Mouse (Mus musculus) liver, embryonic 15.5 days (tissue): ENCODE results near the gene Trp53rkb. TPM values are rescaled to one million over a fixed set of nuclear protein-coding genes. Genes with fewer than 3 reads are reported as not detected.

Experiments
- ATAC-seq: fragments of 200-750 bp; cut with Nextera tagmentation; 2 replicates; pipeline ENCODE4 v1.8.0; 2017; ENCODE audit warnings: moderate number of reproducible peaks, mild to moderate bottlenecking, moderate library complexity; ENCODE audit not compliant: insufficient read depth
- H3K27ac ChIP-seq: fragments of 300-500 bp; sonication (generic); replicated peaks from 2 replicates; pipeline ENCODE4 v1.5.1; 2015; ENCODE audit warnings: mild to moderate bottlenecking, inconsistent platforms
- H3K27me3 ChIP-seq: fragments of 300-500 bp; sonication (generic); 2 replicates; pipeline ENCODE4 v1.6.1; 2015; ENCODE audit warnings: mild to moderate bottlenecking, inconsistent platforms
- H3K36me3 ChIP-seq: fragments of 300-500 bp; sonication (generic); replicated peaks from 2 replicates; pipeline ENCODE4 v1.6.1; 2015; ENCODE audit warnings: moderate library complexity, mild to moderate bottlenecking, inconsistent platforms
- H3K4me1 ChIP-seq: fragments of 300-500 bp; sonication (generic); replicated peaks from 2 replicates; pipeline ENCODE4 v1.6.1; 2015; ENCODE audit warnings: inconsistent platforms
- H3K4me2 ChIP-seq: fragments of 300-500 bp; sonication (generic); 2 replicates; pipeline ENCODE4 v1.6.1; 2015; ENCODE audit warnings: moderate library complexity, mild to moderate bottlenecking, inconsistent platforms
- H3K4me3 ChIP-seq: fragments of 300-500 bp; sonication (generic); replicated peaks from 2 replicates; pipeline ENCODE4 v1.5.1; 2015; ENCODE audit warnings: mild to moderate bottlenecking, inconsistent platforms
- H3K9ac ChIP-seq: fragments of 300-500 bp; sonication (generic); 2 replicates; pipeline ENCODE4 v1.6.1; 2015; ENCODE audit warnings: moderate library complexity, mild to moderate bottlenecking, inconsistent platforms
- H3K9me3 ChIP-seq: fragments of 300-500 bp; sonication (generic); replicated peaks from 2 replicates; pipeline ENCODE4 v1.6.1; 2016; ENCODE audit warnings: inconsistent platforms
- WGBS: fragments of 180-500 bp; shearing (Covaris S2); methylation state at CpG from one replicate; pipeline ENCODE4 v1.1.7; 2015; ENCODE audit warnings: mixed read lengths; ENCODE audit not compliant: insufficient replicate concordance; 5-methylcytosine and 5-hydroxymethylcytosine counted together
- polyA plus RNA-seq: library from polyadenylated mRNA; unstranded; fragments of >200 nt; fragmentation: Nextera tagmentation; extraction: Ambion mirVana; gene quantifications from 2 replicates; pipeline ENCODE4 v1.2.1, GENCODE M21; 2015

Trp53rkb gene
- polyA plus RNA-seq, 1 experiment from 2014 or later: 3.1 TPM

DNA sequence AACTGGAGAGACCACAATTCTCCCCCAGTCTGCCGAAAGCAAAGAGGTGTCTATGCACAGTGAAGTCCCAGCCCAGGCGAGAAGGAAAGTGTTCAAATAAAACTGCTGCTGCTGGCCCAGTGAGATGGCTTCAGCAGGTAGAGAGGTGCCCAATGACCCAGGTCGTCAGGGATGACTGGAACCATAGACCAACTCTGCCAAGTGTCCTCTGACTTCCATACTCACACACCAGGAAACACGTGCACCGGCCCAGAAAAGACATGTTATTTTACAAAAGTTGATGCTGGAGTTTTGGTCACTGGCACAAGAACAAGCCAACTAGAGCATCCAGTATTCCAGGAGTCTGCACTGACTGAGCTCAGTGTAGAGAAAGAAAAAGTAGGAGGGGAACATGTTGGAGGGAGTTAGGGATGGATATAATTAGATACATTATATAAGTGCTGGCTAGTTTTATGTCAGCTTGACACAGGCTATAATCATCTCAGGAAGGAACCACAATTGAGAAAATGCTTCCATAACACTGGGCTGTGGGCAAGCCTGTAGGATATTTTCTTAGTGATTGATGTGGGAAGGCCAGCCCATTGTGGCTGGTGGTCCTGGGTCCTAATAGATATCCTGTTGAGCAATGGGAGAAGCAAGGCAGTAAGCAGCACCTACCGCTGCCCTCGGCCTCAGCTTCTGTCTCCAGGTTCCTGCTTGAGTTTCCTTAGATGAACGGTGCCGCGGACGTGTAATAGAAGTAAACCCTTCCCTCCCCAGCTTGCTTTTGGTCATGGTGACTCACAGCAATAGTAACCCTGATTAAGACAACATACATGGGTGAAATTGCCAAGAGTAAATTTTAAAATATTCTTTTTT is 7.5 kb downstream of the Trp53rkb start:
- H3K4me3 ChIP-seq: no peak overlapping the region
- H3K36me3 ChIP-seq: peaks cover 25% of the 10 kb centered on the region
- H3K4me1 ChIP-seq: peaks cover 6% of the 10 kb centered on the region; the same call in 1 of the 2 replicates
- no peak overlapping the region for H3K4me2 ChIP-seq
- no peak for ATAC-seq
- H3K9ac ChIP-seq: no peak overlapping the region
- H3K27me3 ChIP-seq: peaks cover 5% of the 10 kb centered on the region
- whole genome bisulfite sequencing: 47% methylated on average over 11 of the region's 11 CpGs
- H3K9me3 ChIP-seq: no peaks in the 10 kb centered on the region
- H3K27ac ChIP-seq: no peak overlapping the region

DNA sequence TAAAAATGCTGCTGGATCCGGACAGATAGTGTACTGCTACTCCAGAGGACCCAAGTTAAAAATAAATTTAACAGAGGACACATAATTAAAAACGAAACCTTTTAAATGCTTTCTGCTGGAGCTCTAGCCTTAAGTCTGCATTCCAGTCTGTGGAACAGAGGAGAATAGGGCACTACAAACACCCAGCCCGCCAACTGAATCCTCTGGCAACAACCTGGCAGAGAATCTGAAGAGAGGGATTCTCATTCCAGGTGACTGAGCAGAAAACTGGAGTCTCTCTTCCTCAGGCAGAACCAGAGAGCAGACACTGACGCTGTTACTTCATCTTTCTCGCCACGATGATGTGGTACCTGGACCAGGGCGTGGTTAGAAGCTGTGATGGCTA is 8.1 kb downstream of the Trp53rkb start:
- Histone ChIP-seq H3K27ac (no peak overlapping the region), H3K36me3 (peaks cover 25% of the 10 kb centered on the region), H3K27me3 (peaks cover 5% of the 10 kb centered on the region), H3K4me3 (no peak overlapping the region), H3K4me1 (peaks cover 11% of the 10 kb centered on the region), H3K4me2 (no peak overlapping the region), H3K9me3 (no peaks in the 10 kb centered on the region), H3K9ac (no peak overlapping the region)
- WGBS: 66% methylated on average over 7 of the region's 7 CpGs
- no peak for ATAC-seq

DNA sequence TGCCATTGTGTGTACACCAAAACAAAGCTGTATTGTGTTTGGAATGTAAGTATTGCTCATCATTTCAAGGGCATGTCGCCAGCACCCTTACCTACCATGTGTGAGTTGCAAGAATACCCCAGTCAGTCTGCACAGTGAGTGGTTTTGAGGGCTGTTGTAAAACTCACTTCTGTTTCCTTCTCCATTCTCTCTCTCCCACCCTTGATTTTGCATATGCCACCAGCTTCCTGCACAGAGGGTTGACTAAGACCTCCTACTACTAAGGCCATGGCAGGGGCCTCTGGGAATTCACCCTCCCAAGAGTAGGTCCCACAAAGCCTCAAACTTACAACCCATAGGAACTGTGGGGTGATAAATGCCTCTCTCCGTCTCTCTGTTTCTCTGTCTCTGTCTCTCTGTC is 9.1 kb downstream of the Trp53rkb start:
- ATAC-seq: no peak
- Histone ChIP-seq H3K27me3 (peaks cover 5% of the 10 kb centered on the region), H3K4me2 (no peak overlapping the region), H3K27ac (no peak overlapping the region), H3K36me3 (peaks cover 18% of the 10 kb centered on the region), H3K4me1 (peaks cover 20% of the 10 kb centered on the region), H3K9ac (no peak overlapping the region), H3K4me3 (no peak overlapping the region), H3K9me3 (no peaks in the 10 kb centered on the region)
- WGBS: 49% methylated on average over 2 of the region's 2 CpGs

DNA sequence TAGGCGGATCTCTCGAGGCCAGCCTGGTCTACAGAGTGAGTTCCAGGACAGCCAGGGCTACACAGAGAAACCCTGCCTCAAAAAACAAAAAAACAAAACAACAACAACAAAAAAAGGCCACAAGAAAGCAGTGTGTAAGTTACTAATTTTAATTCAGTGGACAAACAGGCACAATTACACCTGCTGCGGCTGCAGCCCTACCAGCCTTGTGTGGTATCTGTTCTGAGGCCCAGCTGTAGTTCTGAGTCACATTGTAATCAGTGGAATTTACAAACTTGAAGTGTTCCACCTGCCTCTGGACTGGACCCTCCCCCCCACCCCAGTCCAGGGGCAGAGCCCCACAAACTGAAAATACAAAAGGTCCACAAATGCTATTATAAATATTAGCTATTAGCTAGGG is 11.0 kb downstream of the Trp53rkb start:
- 82% methylated on average over 3 of the region's 3 CpGs for WGBS
- Histone ChIP-seq H3K4me3 (no peak overlapping the region), H3K4me1 (peaks cover 39% of the 10 kb centered on the region), H3K27me3 (peaks cover 5% of the 10 kb centered on the region), H3K9me3 (no peaks in the 10 kb centered on the region), H3K27ac (no peak overlapping the region), H3K36me3 (0 out of 2 replicates have a peak, but pooled peaks cover 3% of the 10 kb centered on the region), H3K9ac (no peak overlapping the region), H3K4me2 (no peak overlapping the region)
- ATAC-seq: no peak

DNA sequence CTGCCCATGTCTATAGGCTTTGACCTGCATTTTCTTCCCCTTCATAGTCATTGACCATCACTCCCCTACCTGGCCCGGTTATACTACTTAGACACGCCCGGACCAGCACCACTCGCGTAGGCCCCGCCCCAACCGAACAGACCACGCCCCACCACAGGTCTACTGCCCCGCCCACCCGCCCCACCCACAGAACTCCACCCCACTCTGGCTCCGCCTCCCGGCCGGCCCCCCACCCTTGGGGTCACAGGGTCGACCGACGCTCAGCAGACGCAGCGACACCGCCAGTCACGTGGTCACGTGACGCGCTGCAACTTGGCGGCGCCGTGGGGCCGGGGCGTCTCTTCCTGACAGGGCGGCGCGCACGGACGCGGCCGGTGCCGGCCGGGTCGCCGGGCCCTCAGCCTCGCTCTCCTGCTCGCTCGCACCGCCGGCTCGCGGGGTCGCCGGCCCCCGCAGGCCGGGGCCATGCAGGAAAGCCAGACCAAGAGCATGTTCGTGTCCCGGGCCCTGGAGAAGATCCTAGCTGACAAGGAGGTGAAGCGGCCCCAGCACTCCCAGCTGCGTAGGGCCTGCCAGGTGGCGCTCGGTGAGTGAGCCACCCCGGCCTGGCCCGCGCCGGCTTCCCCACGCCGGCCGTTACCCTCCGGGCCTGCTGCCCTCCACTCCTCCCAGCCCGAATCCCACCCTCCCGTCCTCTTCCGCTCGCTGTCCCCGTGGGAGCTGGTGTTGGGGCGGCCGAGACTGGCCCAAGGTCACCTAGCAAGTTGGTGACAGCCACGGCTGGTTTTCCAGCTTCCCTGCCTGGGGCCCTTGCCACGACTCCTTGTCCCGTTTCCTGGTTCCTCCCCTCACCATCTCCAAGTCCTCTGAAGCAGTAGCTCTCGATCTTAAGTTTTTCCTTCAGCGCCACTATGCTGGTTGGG is 13.2 kb downstream of the Trp53rkb start, which contains the start of gene Arfgef2:
Arfgef2 (plus strand) TSS at position 339 of the 923 bp plus-strand sequence.
- under 1% methylated on average over 76 of the region's 76 CpGs for WGBS
- peaks cover 5% of the 10 kb centered on the region for H3K27me3 ChIP-seq
- peak within 1 kb of the TSS; percentile 89 for H3K27ac ChIP-seq
- H3K4me3 ChIP-seq: peak within 1 kb of the TSS; percentile 88
- H3K4me1 ChIP-seq: peaks cover 48% of the 10 kb centered on the region
- ATAC-seq: peak; percentile 93
- H3K9me3 ChIP-seq: no peaks in the 10 kb centered on the region
- H3K36me3 ChIP-seq: no peaks in the 10 kb centered on the region
- peak within 1 kb of the TSS; percentile 93 for H3K9ac ChIP-seq
- H3K4me2 ChIP-seq: peak within 1 kb of the TSS; percentile 97

DNA sequence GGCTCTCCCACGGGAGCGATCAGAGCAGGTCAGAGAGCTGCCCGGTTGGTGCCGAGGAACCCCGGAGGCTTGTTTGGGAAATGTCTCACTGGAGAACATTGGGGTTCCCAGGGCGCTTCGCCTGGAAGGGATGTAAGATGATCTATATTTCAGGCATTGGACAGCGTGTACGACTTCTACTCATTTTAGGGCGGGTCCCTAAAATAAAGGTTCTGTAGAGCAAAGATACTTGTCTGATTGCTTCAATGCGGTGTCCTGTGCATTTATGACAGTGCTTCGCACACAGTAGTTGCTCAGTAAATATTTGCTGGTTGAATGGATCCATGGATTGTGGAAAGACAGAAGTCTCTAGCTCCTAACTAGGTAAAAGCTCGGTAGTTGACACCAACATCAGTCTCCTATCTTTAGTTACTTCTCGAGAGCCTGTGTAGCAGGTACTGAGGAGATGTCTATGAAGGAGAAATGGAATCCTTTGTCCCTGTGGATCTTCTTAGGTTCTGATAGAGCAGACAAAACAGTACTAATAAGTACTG is 13.9 kb downstream of the Trp53rkb start:
- Histone ChIP-seq H3K4me1 (peaks cover 48% of the 10 kb centered on the region), H3K27me3 (peaks cover 5% of the 10 kb centered on the region), H3K4me2 (peak overlapping the region; percentile 97), H3K4me3 (peak overlapping the region; percentile 88), H3K36me3 (no peaks in the 10 kb centered on the region), H3K9ac (peak overlapping the region; percentile 93), H3K9me3 (no peaks in the 10 kb centered on the region), H3K27ac (peak overlapping the region; percentile 89)
- ATAC-seq: peak; percentile 29
- WGBS: 6% methylated on average over 14 of the region's 14 CpGs

DNA sequence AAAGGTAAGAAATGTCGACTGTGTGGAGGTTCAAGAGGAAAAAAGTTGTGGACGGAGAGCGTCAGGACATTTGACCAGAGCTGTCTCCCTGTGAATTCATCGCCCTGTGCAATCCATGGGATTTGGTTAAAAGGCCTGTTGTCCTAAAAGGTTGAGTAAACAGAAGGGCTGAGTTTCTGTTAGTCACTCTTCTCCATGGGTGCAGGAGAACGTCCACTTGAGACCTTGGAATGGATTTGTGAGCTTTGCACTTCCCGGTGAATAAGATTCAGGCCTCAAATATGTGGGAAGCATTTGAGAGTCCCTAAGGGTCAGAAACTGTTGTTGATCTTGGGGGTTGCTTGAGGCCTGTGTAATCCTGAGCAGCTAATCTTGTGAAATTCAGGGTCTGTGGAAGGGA is 14.5 kb downstream of the Trp53rkb start:
- Histone ChIP-seq H3K4me2 (peak overlapping the region; percentile 97), H3K4me1 (peaks cover 46% of the 10 kb centered on the region), H3K27ac (peak overlapping the region; percentile 89), H3K27me3 (peaks cover 5% of the 10 kb centered on the region), H3K9ac (peak overlapping the region; percentile 93), H3K9me3 (no peaks in the 10 kb centered on the region), H3K4me3 (peak overlapping the region; percentile 88), H3K36me3 (no peaks in the 10 kb centered on the region)
- WGBS: 68% methylated on average over 6 of the region's 6 CpGs
- no peak for ATAC-seq

DNA sequence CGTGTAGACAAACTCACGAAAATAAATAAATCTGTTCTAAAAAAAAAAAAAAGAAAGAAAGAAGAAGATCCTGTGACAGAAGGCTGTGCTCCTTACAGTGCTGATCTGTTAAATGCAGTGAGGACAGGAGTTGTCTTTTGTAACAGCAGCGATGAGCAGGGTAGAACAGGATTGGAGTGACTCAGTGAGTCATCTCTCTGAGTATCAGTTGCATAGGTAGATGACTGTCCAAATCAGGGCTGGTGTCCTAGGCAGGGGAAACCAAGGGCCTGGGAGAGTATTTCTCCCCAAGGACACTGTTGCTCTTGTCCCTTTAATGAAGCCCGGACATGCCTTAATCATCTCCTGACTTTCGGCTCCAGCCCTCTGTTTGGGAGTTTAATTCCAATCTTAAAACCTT is 17.2 kb downstream of the Trp53rkb start:
- 86% methylated on average over 5 of the region's 5 CpGs for WGBS
- Histone ChIP-seq H3K4me1 (peaks cover 45% of the 10 kb centered on the region), H3K27ac (no peak overlapping the region), H3K9me3 (no peaks in the 10 kb centered on the region), H3K4me2 (no peak overlapping the region), H3K9ac (no peak overlapping the region), H3K36me3 (no peaks in the 10 kb centered on the region), H3K27me3 (no peaks in the 10 kb centered on the region), H3K4me3 (no peak overlapping the region)
- no peak for ATAC-seq

DNA sequence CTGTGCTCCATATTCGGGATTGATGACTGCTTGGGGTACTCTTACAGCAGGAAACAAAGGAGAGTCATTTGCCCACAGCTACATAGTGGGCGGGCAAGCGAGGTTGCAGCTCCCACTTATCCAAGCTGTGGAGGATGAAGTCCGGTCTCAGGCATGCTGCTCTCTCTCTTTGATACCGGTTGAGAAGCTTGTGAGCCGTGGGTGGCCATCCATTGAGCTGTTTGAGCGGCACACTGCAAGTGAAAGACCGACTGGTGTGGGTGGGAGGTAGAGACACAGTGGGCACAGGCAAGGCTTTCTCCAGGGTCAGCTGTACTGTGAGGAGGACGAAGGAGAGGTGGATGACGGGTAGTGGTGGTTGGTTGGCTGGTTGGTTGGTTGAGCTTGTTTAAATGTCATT is 18.5 kb downstream of the Trp53rkb start:
- no peak overlapping the region for H3K27ac ChIP-seq
- H3K4me2 ChIP-seq: no peak overlapping the region
- peaks cover 34% of the 10 kb centered on the region for H3K4me1 ChIP-seq
- no peaks in the 10 kb centered on the region for H3K36me3 ChIP-seq
- no peak overlapping the region for H3K9ac ChIP-seq
- no peaks in the 10 kb centered on the region for H3K9me3 ChIP-seq
- no peaks in the 10 kb centered on the region for H3K27me3 ChIP-seq
- ATAC-seq: no peak
- H3K4me3 ChIP-seq: no peak overlapping the region
- whole genome bisulfite sequencing: 84% methylated on average over 10 of the region's 10 CpGs

DNA sequence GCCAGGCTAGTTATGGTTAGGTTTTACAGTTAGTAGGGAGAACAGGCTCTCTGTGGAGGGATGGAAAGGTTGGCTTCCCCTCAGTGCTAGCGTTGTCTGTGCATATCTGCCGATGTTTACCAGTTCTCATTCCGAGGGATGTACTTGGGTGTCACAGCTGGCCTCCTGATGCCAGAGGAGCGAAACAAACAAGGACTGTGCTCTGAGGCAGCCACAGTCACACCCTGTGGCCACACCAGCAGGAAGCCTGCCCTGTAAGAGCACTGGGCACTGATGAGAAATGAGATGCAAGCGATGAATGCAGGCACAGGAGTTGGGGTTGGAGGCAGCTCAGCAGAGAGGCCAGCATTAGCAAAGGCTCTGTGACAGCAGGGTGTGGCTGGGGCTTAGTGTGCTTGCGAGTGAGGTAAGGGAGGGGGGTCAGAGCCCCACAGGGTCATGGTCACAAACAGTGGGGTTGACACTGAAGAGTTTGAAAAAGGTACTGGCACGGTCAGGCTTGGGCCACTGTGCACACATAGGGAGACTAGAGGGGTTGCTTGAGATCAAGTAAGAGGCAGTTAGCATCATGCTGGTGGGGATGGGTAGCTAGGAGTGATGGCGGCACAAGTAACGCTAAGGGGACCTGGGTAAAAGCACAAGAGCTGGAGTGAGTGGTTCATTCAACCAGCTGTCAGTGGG is 26.3 kb downstream of the Trp53rkb start:
- no peak overlapping the region for H3K4me2 ChIP-seq
- ATAC-seq: no peak
- WGBS: 82% methylated on average over 9 of the region's 9 CpGs

More for the DNA sequence above, 26.3 kb downstream of the Trp53rkb start:
- Histone ChIP-seq H3K27me3 (no peaks in the 10 kb centered on the region), H3K36me3 (peaks cover 5% of the 10 kb centered on the region; the same call in 1 of the 2 replicates), H3K4me1 (peaks cover 40% of the 10 kb centered on the region), H3K9ac (no peak overlapping the region), H3K9me3 (no peaks in the 10 kb centered on the region), H3K4me3 (no peak overlapping the region), H3K27ac (no peak overlapping the region)
